Mouse (Mus musculus): ENCODE data around the gene Cst6. TPM values are rescaled to one million over a fixed set of nuclear protein-coding genes. Genes with fewer than 3 reads are reported as not detected.

Gene Cst6
- total RNA-seq, 2 experiments from 2014 or later: 2.6 to 3.4 TPM

DNA sequence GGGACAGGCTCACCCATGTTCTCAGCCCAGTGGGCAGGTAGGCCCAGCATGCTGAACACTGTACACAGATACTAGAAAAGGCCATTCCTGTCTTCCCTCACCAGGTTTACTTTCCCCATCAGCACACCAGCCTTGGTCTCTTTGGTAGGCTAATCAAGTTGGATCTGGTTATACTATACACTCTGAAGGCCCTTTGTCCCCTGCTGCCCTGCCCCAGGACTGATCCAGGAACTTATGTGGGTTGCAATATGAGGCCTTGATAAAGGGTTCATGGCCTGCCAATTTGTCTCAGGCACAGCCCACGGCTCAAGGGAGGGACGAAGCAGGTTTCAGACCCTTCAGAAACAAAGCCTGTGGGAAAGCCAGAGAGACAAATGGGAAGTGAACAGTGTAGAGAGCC is 4.2 kb upstream of the Cst6 start:
- DNase-seq (ENCODE audit: low spot score in 2 of 2): no peak

- DNase-seq (ENCODE audit: low spot score in 2 of 2): no peak
These were observed 560 bp downstream of the Cst6 start for GRCm38 (mm10) chr19:5348526-5349501.

GRCm38 (mm10) chr19:5348064-5348463 is 1.3 kb downstream of the Cst6 start:
- DNase-seq (ENCODE audit: low spot score in 2 of 2): no peak

DNA sequence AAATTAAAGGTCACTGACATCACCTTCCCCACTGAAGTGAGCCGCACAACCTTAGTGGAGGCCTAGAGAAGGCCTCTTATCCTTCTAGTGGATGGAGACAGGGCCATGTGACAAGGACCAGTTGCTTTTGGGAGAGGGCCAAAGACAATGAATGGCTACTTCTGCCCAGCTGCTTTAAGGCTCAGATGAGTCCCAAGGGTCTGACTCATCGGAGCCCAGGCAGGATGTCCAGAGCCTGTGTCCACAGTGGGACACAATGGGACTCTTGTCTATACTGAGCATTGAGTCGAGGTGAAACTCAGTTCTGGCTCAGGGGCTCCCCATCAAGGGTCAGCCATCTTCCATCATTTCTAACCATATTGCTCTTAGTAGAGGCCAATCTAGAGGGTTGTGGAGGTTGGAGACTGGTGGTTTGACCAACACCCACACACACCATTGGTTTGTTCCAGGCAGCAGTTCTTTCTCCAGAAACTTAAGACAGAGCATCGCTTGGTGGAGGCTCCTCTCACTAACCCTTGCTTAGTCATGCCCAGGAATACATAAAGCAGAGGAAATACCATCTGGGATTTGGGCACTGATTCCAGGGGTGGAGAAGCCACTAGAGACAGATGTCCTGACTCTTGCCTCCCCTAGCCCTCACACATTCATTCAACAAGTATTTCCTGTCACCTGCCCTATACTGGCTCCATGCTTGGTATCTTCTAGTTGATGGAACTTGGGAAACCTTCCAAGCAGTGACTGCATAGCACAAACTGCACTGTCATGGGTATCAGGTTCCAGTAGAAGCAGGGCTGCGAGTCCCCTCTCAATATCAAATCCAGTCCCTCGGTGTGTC is 3.9 kb downstream of the Cst6 start:
- DNase-seq (ENCODE audit: low spot score in 2 of 2): no peak

DNA sequence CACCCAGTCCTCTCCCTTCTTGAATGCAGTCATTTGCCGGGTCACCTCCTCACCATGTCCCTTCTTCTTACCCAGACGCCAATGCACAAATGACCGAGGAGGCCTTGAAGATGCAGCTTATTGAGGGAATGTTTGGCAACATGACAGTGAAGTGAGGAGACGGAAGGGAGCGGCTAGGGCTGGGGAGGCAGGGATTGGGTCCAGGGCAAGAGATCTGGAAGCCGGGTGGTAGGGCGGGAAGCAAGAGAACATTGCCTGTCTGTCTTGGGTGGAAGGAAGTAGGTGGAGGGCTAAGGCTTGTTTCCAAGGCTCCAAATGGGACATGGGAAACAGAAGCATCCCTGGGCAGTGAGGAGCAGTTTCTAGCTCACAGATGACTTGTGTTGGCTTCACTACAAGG is 8.0 kb downstream of the Cst6 start:
- no peak for DNase-seq (ENCODE audit: low spot score in 2 of 2)

GRCm38 (mm10) chr19:5337975-5338374 is 11.4 kb downstream of the Cst6 start:
- DNase-seq (ENCODE audit: low spot score in 2 of 2): peak; percentile 48 to 53

DNA sequence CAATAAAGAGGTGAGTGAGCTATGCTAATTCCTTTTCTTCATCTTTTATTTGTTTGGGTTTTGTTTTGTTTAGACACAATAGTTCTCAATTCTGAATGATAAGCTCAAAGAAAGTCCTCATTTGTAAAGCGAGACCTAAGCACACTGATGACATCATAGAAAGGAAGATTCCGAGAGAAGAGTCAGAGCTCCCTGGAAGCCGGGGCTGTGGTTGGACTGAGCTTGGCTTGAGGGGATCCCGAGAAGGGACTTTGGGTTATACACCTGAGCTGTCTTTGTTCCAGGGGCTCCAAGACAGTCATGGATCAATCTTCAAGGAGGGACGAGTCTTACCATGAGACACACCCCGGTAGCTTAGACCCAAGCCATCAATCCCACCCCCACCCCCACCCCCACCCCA is 13.9 kb downstream of the Cst6 start, which contains the start of gene Catsper1:
TSS of gene Catsper1 (plus strand) at position 301 of the 400 bp plus-strand sequence.
- DNase-seq (ENCODE audit: low spot score in 2 of 2): no peak

DNA sequence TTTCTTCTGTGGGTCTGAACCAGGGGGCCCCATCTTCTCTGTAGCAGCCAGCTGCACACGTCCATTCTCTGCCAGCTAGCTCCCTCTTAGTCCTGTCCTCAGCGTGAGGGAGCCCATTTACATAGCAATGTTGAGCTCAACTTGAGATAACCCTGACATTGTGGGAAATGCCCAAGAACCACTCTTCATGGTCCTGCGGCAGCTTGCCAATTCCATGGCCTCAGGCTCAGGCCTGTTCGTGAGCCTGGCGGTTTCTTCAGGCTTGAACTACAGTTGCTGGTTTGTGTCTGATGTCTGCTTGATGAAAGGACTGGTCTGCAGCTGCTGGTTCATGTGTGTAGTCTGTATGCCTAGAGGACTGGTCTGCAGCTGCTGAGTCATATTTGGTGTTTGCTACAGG is 14.6 kb downstream of the Cst6 start:
- no peak for DNase-seq (ENCODE audit: low spot score in 2 of 2)

DNA sequence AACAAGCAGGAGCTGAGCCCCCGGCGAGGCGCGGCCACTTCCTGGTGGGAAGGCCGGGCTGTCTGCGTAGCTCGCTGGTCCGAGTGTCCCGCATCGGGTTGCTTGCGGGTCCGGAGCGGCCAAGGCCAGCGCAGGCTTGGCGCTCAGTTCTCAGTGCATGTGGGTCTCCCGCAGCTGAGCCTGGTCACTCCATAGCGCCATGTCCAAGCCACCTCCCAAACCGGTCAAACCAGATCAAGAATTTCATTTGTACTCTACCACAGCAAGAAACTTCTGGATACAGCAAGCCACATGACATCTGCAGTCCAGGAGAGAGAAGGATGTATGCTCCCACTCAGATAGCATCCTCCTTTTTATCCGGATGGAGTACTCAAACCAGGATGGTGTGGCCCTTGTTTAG is 21.4 kb downstream of the Cst6 start:
- DNase-seq (ENCODE audit: low spot score in 2 of 2): no peak

- DNase-seq (ENCODE audit: low spot score in 2 of 2): no peak
These were observed 25.6 kb downstream of the Cst6 start for GRCm38 (mm10) chr19:5323801-5324200.

DNA sequence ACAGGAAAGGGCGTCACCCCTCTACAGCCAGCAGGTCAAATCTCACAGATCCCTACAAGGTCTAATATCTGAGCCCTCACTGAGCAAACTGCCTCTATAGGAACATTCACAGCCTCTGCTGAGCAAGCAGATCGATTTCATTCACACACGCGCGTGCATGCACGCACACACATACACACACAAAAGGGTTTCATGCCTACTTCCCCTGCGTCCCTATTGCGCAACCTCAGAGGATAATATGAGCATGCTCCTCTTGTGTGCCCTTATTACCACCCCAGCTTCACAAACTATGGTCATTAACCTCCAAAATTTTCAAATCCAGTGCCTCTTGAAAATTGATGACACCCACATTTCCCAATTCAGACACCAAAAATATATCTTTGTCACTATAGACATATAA is 36.2 kb downstream of the Cst6 start:
- DNase-seq (ENCODE audit: low spot score in 2 of 2): no peak

- DNase-seq (ENCODE audit: low spot score in 2 of 2): no peak
These were observed 40.3 kb downstream of the Cst6 start for GRCm38 (mm10) chr19:5309025-5309424.

- no peak for DNase-seq (ENCODE audit: low spot score in 2 of 2)
These were observed 42.2 kb downstream of the Cst6 start for GRCm38 (mm10) chr19:5306968-5307734.

DNA sequence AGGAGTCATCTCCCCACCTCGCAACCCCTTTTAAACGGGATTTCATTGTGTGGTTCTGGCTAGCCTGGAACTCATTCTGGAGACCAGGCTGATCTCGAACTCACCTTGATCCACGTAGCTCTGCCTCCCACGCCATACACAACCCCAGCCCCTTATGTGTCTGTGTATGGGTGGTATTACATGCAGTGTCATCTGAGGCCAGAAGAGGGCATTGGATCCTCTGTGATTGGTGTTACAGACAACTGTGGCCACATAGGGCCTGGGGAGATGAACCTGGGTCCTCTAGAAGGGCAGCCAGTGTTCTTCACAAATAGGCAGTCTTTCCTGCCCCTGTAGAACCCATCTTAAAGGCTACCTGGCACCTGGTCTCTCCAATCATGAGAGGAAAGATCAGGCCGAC is 43.1 kb downstream of the Cst6 start:
- DNase-seq (ENCODE audit: low spot score in 2 of 2): no peak

DNA sequence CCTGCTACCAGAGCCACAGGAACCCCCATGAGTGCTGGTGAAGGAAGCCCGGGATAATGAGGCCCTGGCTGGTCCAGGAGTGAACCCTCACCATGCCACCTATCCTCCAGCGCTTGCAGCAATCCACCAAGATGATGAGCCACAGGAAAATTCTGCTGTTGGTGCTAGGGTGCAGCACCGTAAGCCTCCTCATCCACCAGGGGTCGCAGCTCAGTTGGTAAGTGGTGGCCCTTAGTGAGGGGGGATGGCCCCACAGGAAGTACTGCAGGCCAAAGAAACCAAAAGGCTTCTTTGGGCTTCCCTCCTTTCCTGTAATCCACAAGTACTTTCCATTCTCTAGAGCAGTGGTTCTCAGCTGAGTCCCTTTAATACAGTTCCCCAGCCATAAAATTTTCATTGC is 46.9 kb downstream of the Cst6 start:
- DNase-seq (ENCODE audit: low spot score in 2 of 2): no peak

DNA sequence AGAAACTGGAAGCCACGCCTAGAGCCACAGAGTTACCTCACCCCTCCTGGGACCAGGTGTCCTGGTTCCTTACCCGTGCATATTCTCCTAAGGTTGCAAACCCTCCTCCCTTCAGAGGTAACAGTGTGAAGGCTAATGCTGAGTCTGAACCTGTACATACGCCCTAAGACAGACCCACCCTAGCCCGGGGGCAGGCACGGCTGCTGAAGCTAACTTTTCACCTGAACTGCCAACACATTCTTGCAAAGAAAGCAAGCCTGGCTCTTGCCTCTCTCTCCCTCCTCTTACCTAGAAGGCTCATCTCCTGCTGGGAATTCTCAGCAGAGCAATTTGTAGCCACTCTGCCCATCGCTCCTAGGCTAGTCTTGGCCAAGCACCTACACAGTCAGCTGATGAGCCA is 48.8 kb downstream of the Cst6 start:
- DNase-seq (ENCODE audit: low spot score in 2 of 2): no peak

DNA sequence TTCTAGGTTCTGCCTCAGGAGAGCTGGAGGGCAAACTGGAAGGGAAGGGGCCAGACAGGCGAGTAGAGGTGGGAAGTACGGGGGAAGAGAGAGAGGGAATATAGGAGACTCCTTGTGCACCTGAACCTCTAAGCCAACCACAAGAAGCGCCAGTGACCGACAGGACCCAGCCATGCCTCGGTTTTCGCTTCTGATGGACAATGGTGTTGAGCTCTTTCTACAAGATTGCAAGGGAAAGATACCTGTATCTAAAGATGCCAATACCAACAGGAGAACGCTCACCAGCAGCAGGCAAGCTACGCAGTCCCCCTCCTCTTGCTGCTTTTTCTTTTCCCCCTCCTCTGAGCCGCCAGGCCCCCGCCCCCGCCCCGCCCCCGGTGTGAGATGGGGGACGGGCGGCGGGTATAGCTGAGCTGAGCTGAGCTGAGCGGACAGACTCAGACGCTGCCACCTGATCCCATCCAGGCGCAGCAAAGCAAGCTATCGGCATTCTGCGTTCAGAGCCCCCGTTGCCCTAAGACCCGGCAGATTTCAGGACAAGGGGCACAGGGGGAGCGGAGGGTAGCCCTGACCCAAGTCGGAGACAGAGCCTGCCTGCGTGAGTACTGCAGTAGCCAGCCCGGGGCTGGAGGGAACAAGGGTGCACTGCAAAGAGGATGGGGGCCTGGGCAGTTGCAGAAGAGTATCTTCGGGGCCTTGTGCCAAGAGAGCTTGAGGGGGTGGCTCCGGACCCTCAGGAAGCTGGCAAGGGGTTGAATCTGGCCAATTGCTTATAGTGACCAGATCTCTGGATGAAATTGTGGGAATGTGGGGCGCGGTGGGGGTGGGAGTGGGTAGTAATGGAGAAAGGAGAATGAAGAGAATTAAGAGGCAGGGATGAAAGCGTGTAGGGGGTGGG is 51.2 kb downstream of the Cst6 start, which contains the start of gene Gal3st3:
TSS of gene Gal3st3 (plus strand) at position 429 of the 898 bp plus-strand sequence.
- DNase-seq (ENCODE audit: low spot score in 2 of 2): no peak

GRCm38 (mm10) chr19:5296630-5297029 is 52.7 kb downstream of the Cst6 start:
- no peak for DNase-seq (ENCODE audit: low spot score in 2 of 2)

- no peak for DNase-seq (ENCODE audit: low spot score in 2 of 2)
These were observed 53.7 kb downstream of the Cst6 start for GRCm38 (mm10) chr19:5295736-5296075.
